Mouse (Mus musculus): ENCODE results near the gene Dgkh.

- 0 out of 2 replicates have a peak, but pooled peaks have one; percentile 1 for TF ChIP-seq CTCF (IDR thresholded peaks at IDR 0.05; ENCODE audit: insufficient read depth, low read length)
- no peak for TF ChIP-seq POLR2A (IDR thresholded peaks at IDR 0.05; ENCODE audit: borderline replicate concordance, extremely low read depth, low read depth, low read length)
Observed at GRCm38 (mm10) chr14:78553661-78554060, 178.9 kb downstream of the Dgkh start.

Measured in lung, adult 2 months (tissue).